Mouse (Mus musculus): ENCODE data around the gene Selenon. TPM values are rescaled to one million over a fixed set of nuclear protein-coding genes. Genes with fewer than 3 reads are reported as not detected.
"Not testable (repeated sequence)": the region's sequence is repeated elsewhere in the genome, so short reads cannot be mapped to it uniquely, and the experiment has no call there.

The Selenon gene
- polyA plus RNA-seq, 1 experiment from 2014 or later = 53.0 TPM

DNA sequence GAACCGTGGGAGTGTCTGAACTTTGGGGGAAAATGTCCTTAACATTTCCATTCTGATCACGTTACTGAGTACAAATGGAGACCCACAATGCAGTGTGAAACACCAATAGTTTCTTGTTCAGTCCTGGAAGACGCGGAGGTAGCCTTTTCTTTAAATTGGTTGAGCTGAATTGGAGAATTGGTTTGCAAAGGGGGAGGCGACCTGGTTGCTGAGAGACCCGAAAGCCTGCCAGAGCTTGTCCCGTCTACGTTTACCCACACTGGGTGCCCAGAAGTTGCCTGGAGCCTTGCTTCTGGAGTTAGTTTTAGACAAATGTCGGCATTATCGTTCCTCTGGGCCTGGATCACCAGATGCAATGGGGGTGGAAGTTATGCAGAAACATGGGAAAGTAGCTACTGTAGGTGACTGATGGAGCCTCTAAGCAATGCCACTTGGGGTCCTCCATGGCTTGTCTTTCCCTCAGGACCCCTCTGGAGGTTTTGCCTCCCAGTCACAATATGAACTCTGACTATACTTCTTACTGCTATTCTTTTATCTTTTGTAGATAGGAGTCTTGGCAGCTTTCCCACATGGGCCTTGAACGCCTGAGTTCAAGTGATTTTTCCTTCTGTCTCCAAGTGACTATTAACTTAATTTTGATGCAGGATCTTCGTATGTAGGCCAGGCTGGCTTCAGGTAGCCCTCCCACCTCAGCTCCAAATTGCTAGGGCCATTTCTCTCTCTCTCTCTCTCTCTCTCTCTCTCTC lies 53.8 kb downstream of the Selenon start:
- H3K4me2 ChIP-seq (replicated peaks) = peak overlapping the region; percentile 99
- ATAC-seq (ENCODE audit: low FRiP score, low read depth) = no peak
- H3K4me1 ChIP-seq = peaks cover 15% of the 10 kb centered on the region
- H3K9ac ChIP-seq = no peak overlapping the region
- no peak overlapping the region for H3K4me3 ChIP-seq
- 76% methylated on average over 12 of the region's 12 CpGs for WGBS
- H3K9me3 ChIP-seq = no peaks in the 10 kb centered on the region
- H3K27ac ChIP-seq = no peak overlapping the region
- H3K27me3 ChIP-seq (replicated peaks) = 0 out of 2 replicates have a peak, but pooled peaks cover 3% of the 10 kb centered on the region
- no peaks in the 10 kb centered on the region for H3K36me3 ChIP-seq

DNA sequence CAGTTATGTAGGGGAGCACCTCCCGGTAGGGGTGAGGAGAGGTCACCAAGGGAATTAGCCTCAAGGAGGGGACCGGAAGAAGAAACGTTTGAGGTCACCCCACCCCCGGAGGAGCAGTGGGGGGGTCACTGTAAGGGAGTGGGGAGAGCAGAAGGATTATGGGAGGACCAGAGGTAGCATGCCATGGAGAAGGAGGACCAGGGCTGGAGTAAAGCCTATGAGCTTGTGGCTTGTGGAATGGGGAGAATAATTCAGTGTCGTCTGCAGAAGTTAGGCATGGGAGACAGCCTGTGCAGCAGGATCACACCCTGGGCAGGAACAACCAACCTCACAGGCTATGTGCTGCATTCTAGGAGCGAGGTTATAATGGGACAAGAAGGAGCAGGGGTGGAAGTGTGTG lies 54.7 kb downstream of the Selenon start:
- peak overlapping the region; percentile 54 for H3K4me3 ChIP-seq
- H3K4me2 ChIP-seq (replicated peaks) = peak overlapping the region; percentile 99
- H3K36me3 ChIP-seq = no peaks in the 10 kb centered on the region
- 10% methylated on average over 6 of the region's 6 CpGs for WGBS
- H3K27ac ChIP-seq = no peak overlapping the region
- H3K4me1 ChIP-seq = peaks cover 15% of the 10 kb centered on the region
- peak overlapping the region; percentile 72 for H3K9ac ChIP-seq
- 0 out of 2 replicates have a peak, but pooled peaks cover 3% of the 10 kb centered on the region for H3K27me3 ChIP-seq (replicated peaks)
- H3K9me3 ChIP-seq = no peaks in the 10 kb centered on the region
- ATAC-seq (ENCODE audit: low FRiP score, low read depth) = 0 out of 2 replicates have a peak, but pooled peaks have one; percentile 33

DNA sequence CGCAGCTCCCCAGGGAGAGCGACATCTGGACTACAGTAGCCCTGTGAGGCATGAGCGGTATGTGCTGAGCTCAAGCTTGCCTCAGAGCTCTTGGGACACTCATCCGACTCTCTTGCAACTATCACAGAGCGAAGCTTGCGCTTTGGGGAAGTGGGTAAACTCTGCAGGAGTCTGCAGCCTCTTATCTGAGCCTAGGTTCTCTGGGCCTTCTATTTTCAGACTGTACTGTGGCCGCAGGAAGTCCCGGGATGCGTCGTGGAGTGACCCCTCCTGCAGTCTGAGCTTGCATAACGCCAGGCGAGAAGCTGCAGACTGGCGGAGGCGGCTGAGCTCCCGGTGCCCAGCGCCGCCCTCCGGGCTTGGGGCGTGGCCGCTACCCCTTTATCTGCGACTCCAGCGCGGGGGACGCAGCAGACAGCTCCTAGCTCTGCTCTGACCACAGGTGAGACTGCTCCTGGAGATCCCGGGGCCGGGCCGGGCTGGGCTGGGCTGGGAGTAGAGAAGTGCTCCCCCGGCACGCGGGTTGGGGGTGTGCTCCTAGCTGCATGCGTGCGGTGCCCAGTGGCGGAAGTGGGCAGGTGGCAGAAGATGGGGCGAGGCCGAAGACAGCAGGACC lies 55.3 kb downstream of the Selenon start, which contains the start of gene Paqr7:
Gene Paqr7, plus strand, starts transcription at position 103 of the 616 bp plus-strand sequence.
- Histone ChIP-seq H3K27me3 (replicated peaks) (0 out of 2 replicates have a peak, but pooled peaks cover 3% of the 10 kb centered on the region), H3K9ac (peak within 1 kb of the TSS; percentile 72), H3K27ac (no peak within 1 kb of the TSS), H3K36me3 (no peaks in the 10 kb centered on the region), H3K4me1 (peaks cover 15% of the 10 kb centered on the region), H3K4me2 (replicated peaks) (peak within 1 kb of the TSS; percentile 99), H3K9me3 (no peaks in the 10 kb centered on the region), H3K4me3 (peak within 1 kb of the TSS; percentile 54)
- ATAC-seq (ENCODE audit: low FRiP score, low read depth) = peak; percentile 29
- WGBS = 3% methylated on average over 35 of the region's 35 CpGs

DNA sequence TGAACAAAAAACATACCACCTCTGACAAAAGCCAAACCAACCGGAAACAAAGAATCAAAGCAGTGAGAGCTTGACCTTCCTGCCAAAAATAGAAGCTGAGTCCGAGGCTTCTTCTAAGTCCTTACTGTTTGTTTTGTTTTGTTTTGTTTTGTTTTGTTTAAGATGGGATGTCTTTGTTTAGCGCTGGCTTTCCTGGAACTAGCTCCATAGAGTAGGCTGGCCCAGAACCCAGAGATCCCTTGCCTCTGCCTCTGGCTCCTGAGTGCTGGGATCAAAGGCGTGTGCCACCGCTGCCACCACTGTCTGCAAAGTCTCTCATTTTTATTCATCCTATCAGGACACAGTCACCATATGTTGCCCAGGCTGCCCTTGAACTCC lies 56.4 kb downstream of the Selenon start:
- H3K4me3 ChIP-seq = no peak overlapping the region
- WGBS = 73% methylated on average over 5 of the region's 5 CpGs
- no peaks in the 10 kb centered on the region for H3K36me3 ChIP-seq
- 0 out of 2 replicates have a peak, but pooled peaks cover 3% of the 10 kb centered on the region for H3K27me3 ChIP-seq (replicated peaks)
- H3K4me2 ChIP-seq (replicated peaks) = no peak overlapping the region
- ATAC-seq (ENCODE audit: low FRiP score, low read depth) = no peak
- no peak overlapping the region for H3K27ac ChIP-seq
- H3K9me3 ChIP-seq = no peaks in the 10 kb centered on the region
- H3K9ac ChIP-seq = no peak overlapping the region
- peaks cover 15% of the 10 kb centered on the region for H3K4me1 ChIP-seq

DNA sequence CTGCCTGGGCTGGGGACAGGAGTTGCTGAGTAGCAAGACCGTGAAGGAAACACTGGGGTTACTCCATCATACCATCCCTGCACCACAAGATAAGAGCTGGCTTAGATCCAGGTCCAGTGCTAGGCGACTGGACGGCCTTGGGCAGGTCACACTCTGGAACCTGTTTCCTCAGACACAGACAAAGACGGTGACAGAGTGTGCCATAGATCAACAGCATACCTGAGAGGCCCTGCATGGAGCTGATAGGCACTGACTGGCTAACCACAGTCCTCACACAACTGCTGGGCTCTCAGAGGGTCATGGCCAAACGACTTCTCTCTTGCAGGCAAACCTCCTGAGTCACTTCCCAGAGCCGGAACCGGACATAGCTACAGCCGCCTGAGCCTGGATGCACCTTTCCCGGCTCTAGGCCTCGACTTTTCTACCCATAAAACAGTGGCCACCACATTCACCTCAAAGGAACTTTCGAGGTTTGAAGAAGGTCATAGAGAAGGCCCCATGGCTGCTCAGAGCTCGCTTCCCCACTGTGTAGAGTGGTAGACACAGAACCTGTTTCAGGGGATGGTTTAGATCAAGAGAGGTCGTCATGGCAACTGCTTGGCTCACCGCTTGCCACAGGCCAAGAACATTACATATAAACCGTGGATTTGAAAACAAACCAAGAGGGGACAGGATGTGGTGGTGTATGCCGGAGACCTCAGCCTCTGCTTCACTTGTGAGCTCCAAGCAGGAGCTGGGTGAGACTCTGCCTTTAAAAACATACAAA lies 57.0 kb downstream of the Selenon start:
- Histone ChIP-seq H3K27ac (no peak overlapping the region), H3K9me3 (no peaks in the 10 kb centered on the region)
- ATAC-seq (ENCODE audit: low FRiP score, low read depth) = no peak

DNA sequence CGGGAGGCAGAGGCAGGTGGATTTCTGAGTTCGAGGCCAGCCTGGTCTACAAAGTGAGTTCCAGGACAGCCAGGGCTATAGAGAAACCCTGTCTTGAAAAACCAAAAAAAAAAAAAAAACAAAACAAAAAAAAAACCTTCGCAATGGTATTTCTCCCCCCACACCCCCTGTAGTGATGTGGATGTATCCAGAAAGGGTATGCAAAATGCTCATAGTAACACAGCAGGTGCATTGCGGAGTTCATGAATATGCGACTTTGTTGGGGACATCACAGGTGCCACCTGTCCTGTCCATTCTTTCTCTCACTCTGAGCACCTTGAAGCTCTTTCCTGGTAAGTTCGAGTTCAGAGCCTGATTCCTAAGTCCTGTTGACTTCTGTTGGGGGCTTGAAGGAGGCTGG lies 57.8 kb downstream of the Selenon start:
- H3K27ac ChIP-seq; ATAC-seq (ENCODE audit: low FRiP score, low read depth): not testable (repeated sequence)
- WGBS = 93% methylated on average over 6 of the region's 6 CpGs

More for the DNA sequence above, 57.0 kb downstream of the Selenon start:
- Histone ChIP-seq H3K4me3 (no peak overlapping the region), H3K4me2 (replicated peaks) (no peak overlapping the region), H3K36me3 (no peaks in the 10 kb centered on the region), H3K27me3 (replicated peaks) (0 out of 2 replicates have a peak, but pooled peaks cover 3% of the 10 kb centered on the region), H3K4me1 (peaks cover 15% of the 10 kb centered on the region), H3K9ac (no peak overlapping the region)
- WGBS = 69% methylated on average over 16 of the region's 16 CpGs

DNA sequence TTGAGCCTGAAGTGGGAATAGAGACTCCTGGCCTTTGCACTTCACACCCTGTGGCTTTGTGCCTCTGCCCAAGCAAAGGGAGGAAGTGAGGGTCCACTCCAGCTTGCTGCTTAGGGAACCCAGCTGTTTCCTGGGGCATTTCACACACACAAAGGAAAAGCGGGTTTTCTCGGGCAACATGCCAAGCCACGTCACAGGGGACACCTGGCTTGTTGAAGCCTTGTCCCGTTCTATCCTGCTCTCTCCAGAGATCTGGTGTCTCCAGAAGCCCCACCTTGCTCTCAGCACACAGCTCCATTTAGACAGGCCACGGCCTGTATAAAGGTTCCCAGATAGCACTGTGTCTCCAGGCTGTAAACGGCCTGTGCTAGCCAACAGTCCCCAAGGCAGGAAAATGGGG lies 60.2 kb downstream of the Selenon start:
- 81% methylated on average over 6 of the region's 6 CpGs for WGBS
- H3K27me3 ChIP-seq (replicated peaks) = 0 out of 2 replicates have a peak, but pooled peaks cover 3% of the 10 kb centered on the region
- no peaks in the 10 kb centered on the region for H3K9me3 ChIP-seq
- no peak overlapping the region for H3K9ac ChIP-seq
- no peak overlapping the region for H3K27ac ChIP-seq
- no peak for ATAC-seq (ENCODE audit: low FRiP score, low read depth)
- H3K4me1 ChIP-seq = peaks cover 4% of the 10 kb centered on the region
- no peak overlapping the region for H3K4me2 ChIP-seq (replicated peaks)
- no peak overlapping the region for H3K4me3 ChIP-seq
- H3K36me3 ChIP-seq = no peaks in the 10 kb centered on the region

More for the DNA sequence above, 57.8 kb downstream of the Selenon start:
- H3K4me1 ChIP-seq = peaks cover 15% of the 10 kb centered on the region
- not testable (repeated sequence) for H3K27me3 ChIP-seq (replicated peaks); H3K4me3 ChIP-seq; H3K9me3 ChIP-seq; H3K9ac ChIP-seq; H3K36me3 ChIP-seq; H3K4me2 ChIP-seq (replicated peaks)

DNA sequence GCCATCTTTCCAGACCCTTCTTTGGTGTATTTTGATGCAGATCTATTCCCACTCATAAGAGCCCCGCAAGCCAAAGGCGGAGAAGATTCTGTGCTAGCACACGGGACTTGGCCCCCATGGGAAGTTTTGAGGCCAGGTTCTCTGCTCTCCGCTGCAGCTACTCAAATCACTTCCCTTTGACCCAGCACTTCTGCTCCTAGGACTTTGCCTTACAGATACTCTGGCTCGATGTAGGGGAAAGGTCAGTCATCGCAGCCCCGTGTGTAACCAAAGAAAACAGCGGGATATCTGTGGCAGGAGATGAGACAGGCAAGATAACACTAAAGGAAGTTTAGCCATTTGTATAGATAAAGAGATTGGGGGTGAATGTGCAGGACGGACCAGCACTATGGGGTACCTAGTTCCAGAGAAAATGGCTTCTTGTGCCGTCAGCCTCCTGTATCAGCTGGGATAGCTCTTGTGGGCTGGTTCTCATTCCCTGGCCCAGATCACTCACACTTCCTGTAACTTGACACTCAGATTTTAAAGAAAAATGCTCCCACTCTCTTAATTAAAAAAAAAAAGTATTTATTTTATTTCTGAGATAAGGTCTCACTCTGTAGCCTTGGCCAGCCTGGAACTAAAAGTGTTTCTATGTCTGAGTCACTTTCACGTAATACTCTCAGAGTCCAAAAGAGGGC lies 61.8 kb downstream of the Selenon start:
- H3K9me3 ChIP-seq = no peaks in the 10 kb centered on the region
- ATAC-seq (ENCODE audit: low FRiP score, low read depth) = no peak
- no peak overlapping the region for H3K4me3 ChIP-seq
- H3K27me3 ChIP-seq (replicated peaks) = no peaks in the 10 kb centered on the region
- H3K36me3 ChIP-seq = no peaks in the 10 kb centered on the region
- no peak overlapping the region for H3K27ac ChIP-seq
- no peak overlapping the region for H3K9ac ChIP-seq
- no peak overlapping the region for H3K4me2 ChIP-seq (replicated peaks)
- WGBS = 92% methylated on average over 11 of the region's 11 CpGs
- H3K4me1 ChIP-seq = no peaks in the 10 kb centered on the region

DNA sequence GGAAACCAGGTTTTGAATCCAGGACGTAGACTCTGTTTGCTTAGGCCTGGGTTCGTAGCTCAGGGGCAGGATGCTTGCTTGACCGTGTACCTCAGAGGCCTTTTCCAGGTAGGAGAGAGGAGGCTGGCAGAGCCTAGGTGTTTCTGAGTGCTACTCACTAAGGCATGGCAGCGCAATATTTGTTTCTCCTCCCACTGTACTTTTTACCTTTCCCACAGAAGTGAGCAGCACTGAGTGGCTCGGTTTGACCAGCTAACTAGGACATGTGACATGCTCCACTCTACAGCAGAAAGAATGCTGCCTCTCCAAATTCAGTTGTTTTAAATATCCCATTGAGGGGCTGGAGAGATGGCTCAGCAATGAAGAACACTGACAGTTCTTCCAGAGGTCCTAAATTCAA lies 63.8 kb downstream of the Selenon start:
- no peak overlapping the region for H3K4me3 ChIP-seq
- H3K27ac ChIP-seq = no peak overlapping the region
- H3K9ac ChIP-seq = no peak overlapping the region
- H3K36me3 ChIP-seq = no peaks in the 10 kb centered on the region
- ATAC-seq (ENCODE audit: low FRiP score, low read depth) = no peak
- H3K4me1 ChIP-seq = no peaks in the 10 kb centered on the region
- H3K9me3 ChIP-seq = no peaks in the 10 kb centered on the region
- H3K27me3 ChIP-seq (replicated peaks) = no peaks in the 10 kb centered on the region
- 89% methylated on average over 5 of the region's 5 CpGs for WGBS
- no peak overlapping the region for H3K4me2 ChIP-seq (replicated peaks)

Data from neural tube, embryonic 12.5 days (tissue).